Mouse (Mus musculus) hindbrain, embryonic 14.5 days (tissue): ENCODE measurements at regions not wholly inside any gene's neighbourhood (a gene's known extent, or its start where the extent isn't known, plus 50 kb on each side); places are given as distances from the start of the nearest gene placed in this dataset.

ENCODE experiments used
- ATAC-seq: fragments of 200-750 bp; cut with Nextera tagmentation; 2 replicates; pipeline ENCODE4 v1.8.0; 2017; ENCODE audit warnings: moderate number of reproducible peaks, mild to moderate bottlenecking, moderate TSS enrichment, moderate library complexity; ENCODE audit not compliant: low FRiP score
- DNase-seq: peaks from one replicate; pipeline ENCODE4 v3.0.0-alpha.2; 2015; ENCODE audit warnings: low spot score
- H3K27ac ChIP-seq: fragments of 300-500 bp; sonication (generic); 2 replicates; pipeline ENCODE4 v1.5.1; 2014; ENCODE audit warnings: mild to moderate bottlenecking, moderate library complexity
- H3K27me3 ChIP-seq: fragments of 300-500 bp; sonication (generic); 2 replicates; pipeline ENCODE4 v1.6.1; 2014; ENCODE audit warnings: mild to moderate bottlenecking, low read length, mixed read lengths; ENCODE audit not compliant: control insufficient read depth, insufficient read depth
- H3K36me3 ChIP-seq: fragments of 300-500 bp; sonication (generic); replicated peaks from 2 replicates; pipeline ENCODE4 v1.6.1; 2014; ENCODE audit not compliant: control insufficient read depth, insufficient read depth
- H3K4me1 ChIP-seq: fragments of 300-500 bp; sonication (generic); replicated peaks from 2 replicates; pipeline ENCODE4 v1.6.1; 2014; ENCODE audit warnings: antibody characterized with exemption, low read length, mixed read lengths; ENCODE audit not compliant: control insufficient read depth, insufficient read depth
- H3K4me2 ChIP-seq: fragments of 300-500 bp; sonication (generic); replicated peaks from 2 replicates; pipeline ENCODE4 v1.6.1; 2014; ENCODE audit warnings: mild to moderate bottlenecking, moderate library complexity
- H3K4me3 ChIP-seq: fragments of 300-500 bp; sonication (generic); replicated peaks from 2 replicates; pipeline ENCODE4 v1.5.1; 2014; ENCODE audit warnings: mild to moderate bottlenecking, low read length
- H3K9ac ChIP-seq: fragments of 300-500 bp; sonication (generic); 2 replicates; pipeline ENCODE4 v1.6.1; 2014
- H3K9me3 ChIP-seq: fragments of 300-500 bp; sonication (generic); 2 replicates; pipeline ENCODE4 v1.6.1; 2016; ENCODE audit warnings: low read length; ENCODE audit not compliant: control insufficient read depth
- WGBS: fragments of 180-500 bp; shearing (Covaris S2); extraction: QIAGEN DNeasy Blood & Tissue Kit; methylation state at CpG from one replicate; pipeline ENCODE4 v1.1.7; 2014; 5-methylcytosine and 5-hydroxymethylcytosine counted together

DNA sequence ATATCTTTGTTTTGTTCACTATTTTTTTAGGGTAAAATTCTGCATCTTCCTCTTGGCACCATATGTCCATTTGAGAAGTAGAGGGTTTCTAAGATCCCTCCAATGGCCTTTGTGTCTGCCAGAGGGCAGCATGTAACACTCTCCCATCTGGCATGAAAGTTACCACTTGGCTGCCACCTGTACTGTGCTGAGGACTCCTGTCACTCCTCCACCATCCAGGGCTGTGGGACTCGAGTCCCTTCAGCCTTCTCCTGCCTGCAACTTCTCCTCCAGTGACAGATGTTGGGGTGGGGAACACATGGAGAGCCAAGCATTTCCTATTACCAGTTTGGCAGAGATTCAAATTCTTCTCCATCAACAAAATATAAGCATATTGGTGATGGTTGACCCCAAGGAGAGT lies 262.3 kb upstream of the Marcks start:
- Histone ChIP-seq H3K27ac (no peak overlapping the region), H3K27me3 (no peaks in the 10 kb centered on the region), H3K9me3 (no peaks in the 10 kb centered on the region), H3K36me3 (no peaks in the 10 kb centered on the region), H3K4me1 (peaks cover 21% of the 10 kb centered on the region), H3K9ac (no peak overlapping the region), H3K4me3 (no peak overlapping the region), H3K4me2 (no peak overlapping the region)
- no peak for ATAC-seq
- DNase-seq, result no peak
- 29% methylated on average over 1 of the region's 1 CpGs for WGBS

GRCm38 (mm10) chr10:37400379-37400778 lies 261.7 kb upstream of the Marcks start:
- Histone ChIP-seq H3K9ac (no peak overlapping the region), H3K36me3 (no peaks in the 10 kb centered on the region), H3K9me3 (no peaks in the 10 kb centered on the region), H3K4me2 (no peak overlapping the region), H3K27ac (0 out of 2 replicates have a peak overlapping the region, but pooled peaks have one; percentile 38), H3K4me1 (peaks cover 21% of the 10 kb centered on the region), H3K4me3 (no peak overlapping the region), H3K27me3 (no peaks in the 10 kb centered on the region)
- DNase-seq (no peak), ATAC-seq (no peak)
- 28% methylated on average over 4 of the region's 4 CpGs for WGBS

DNA sequence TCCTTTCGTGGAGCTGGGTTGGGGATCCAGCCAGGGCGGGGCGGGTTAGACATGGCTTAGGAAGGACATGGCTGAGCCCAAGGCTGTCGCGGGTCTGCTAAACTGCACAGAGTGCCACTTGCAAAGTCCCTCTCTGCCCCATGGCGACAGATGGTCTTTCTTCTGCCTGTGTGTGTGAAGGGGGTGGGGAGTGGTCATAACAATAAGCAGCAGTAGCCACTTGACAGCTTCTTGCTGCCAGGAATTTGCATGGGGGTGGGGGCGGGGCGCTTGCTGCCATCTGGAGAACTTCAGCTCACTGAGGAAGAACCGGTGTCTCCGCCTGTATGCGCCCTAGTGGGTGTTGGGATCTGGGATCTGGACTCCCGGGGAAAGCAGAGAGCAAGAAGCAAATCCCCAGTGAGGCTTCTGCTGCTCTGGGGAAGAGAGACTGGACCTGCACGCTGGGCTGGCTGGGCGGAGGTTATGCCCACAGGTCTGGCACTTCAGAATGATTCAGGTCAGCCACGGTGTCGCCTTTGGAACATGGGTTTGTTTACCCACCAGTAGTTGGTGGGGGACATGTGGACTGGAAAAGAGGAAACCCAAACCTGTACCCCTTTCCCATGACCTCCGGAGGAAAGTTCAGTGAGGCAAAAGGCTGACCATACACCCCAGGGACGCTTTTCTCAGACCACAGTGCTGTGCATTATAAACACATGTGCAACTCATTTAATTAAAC lies 258.7 kb upstream of the Marcks start:
- 1% methylated on average over 18 of the region's 18 CpGs for WGBS
- no peaks in the 10 kb centered on the region for H3K9me3 ChIP-seq
- peak; percentile 96 for ATAC-seq
- DNase-seq, result peak; percentile 63
- H3K27me3 ChIP-seq, result no peaks in the 10 kb centered on the region
- H3K4me2 ChIP-seq, result peak overlapping the region; percentile 59
- no peaks in the 10 kb centered on the region for H3K36me3 ChIP-seq
- peak overlapping the region; percentile 31 for H3K4me3 ChIP-seq
- peak overlapping the region; percentile 55 for H3K9ac ChIP-seq
- H3K4me1 ChIP-seq, result peaks cover 21% of the 10 kb centered on the region
- peak overlapping the region; percentile 73 for H3K27ac ChIP-seq

DNA sequence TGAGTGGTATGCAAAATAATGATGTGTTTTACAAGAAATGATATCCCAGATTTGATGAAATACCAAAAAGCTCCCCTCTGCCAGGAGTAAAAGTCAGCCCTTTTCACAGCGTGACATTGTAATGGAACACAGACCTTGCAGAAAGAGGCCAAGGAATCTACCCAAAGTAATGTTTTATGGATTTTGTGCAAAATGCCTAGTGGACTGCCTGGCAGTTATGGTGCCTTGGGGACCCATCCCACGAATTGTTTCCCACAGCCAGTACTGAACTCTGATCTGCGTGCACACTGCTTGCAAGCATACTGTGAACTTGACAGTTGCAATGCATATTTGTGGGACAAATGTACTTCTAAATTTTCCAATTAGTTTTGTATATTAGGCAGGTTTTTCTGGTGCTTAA lies 251.3 kb upstream of the Marcks start:
- no peaks in the 10 kb centered on the region for H3K36me3 ChIP-seq
- 54% methylated on average over 3 of the region's 3 CpGs for WGBS
- H3K27me3 ChIP-seq, result no peaks in the 10 kb centered on the region
- ATAC-seq (no peak), DNase-seq (no peak)
- H3K27ac ChIP-seq, result no peak overlapping the region
- H3K9me3 ChIP-seq, result no peaks in the 10 kb centered on the region
- H3K9ac ChIP-seq, result no peak overlapping the region
- no peaks in the 10 kb centered on the region for H3K4me1 ChIP-seq
- H3K4me2 ChIP-seq, result no peak overlapping the region
- H3K4me3 ChIP-seq, result no peak overlapping the region

DNA sequence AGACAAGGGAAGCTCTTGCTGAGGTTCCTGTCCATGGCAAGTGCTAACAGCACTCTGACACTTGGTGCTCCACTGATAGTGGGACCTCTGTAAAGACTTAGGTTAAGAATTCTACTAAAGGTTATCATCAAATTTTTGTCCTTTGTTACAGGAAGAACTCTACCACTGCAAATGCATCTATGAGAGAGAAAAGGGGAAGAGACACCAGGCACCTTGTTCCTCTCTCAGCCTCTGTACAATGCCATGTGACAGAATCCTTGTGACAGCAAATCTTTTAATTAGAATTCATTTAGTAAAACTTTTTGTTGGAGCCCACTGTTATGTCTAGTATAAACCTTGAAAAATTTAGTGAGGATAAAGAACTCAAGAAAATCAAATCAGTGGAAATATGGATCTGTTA lies 247.5 kb upstream of the Marcks start:
- no peaks in the 10 kb centered on the region for H3K9me3 ChIP-seq
- no peaks in the 10 kb centered on the region for H3K36me3 ChIP-seq
- H3K9ac ChIP-seq, result no peak overlapping the region
- H3K4me2 ChIP-seq, result no peak overlapping the region
- DNase-seq, result no peak
- no peak for ATAC-seq
- H3K4me1 ChIP-seq, result no peaks in the 10 kb centered on the region
- no peaks in the 10 kb centered on the region for H3K27me3 ChIP-seq
- no peak overlapping the region for H3K4me3 ChIP-seq
- H3K27ac ChIP-seq, result no peak overlapping the region

- Histone ChIP-seq H3K27ac (peak overlapping the region; percentile 18; the same call in 1 of the 2 replicates), H3K4me1 (peaks cover 10% of the 10 kb centered on the region; the same call in 1 of the 2 replicates), H3K27me3 (no peaks in the 10 kb centered on the region), H3K4me2 (no peak overlapping the region), H3K4me3 (no peak overlapping the region), H3K9ac (no peak overlapping the region), H3K36me3 (no peaks in the 10 kb centered on the region), H3K9me3 (no peaks in the 10 kb centered on the region)
- DNase-seq (no peak), ATAC-seq (no peak)
- 79% methylated on average over 1 of the region's 1 CpGs for WGBS
These were observed 241.3 kb upstream of the Marcks start for GRCm38 (mm10) chr10:37380024-37380423.

GRCm38 (mm10) chr10:37378002-37378702 lies 239.4 kb upstream of the Marcks start:
- H3K4me2 ChIP-seq, result peak overlapping the region; percentile 18; the same call in 1 of the 2 replicates
- H3K4me3 ChIP-seq, result no peak overlapping the region
- 4% methylated on average over 4 of the region's 4 CpGs for WGBS
- H3K4me1 ChIP-seq, result peaks cover 10% of the 10 kb centered on the region; the same call in 1 of the 2 replicates
- H3K27ac ChIP-seq, result peak overlapping the region; percentile 79
- no peaks in the 10 kb centered on the region for H3K9me3 ChIP-seq
- DNase-seq, result peak; percentile 36
- no peak overlapping the region for H3K9ac ChIP-seq
- ATAC-seq, result peak; percentile 85
- no peaks in the 10 kb centered on the region for H3K36me3 ChIP-seq
- H3K27me3 ChIP-seq, result no peaks in the 10 kb centered on the region

DNA sequence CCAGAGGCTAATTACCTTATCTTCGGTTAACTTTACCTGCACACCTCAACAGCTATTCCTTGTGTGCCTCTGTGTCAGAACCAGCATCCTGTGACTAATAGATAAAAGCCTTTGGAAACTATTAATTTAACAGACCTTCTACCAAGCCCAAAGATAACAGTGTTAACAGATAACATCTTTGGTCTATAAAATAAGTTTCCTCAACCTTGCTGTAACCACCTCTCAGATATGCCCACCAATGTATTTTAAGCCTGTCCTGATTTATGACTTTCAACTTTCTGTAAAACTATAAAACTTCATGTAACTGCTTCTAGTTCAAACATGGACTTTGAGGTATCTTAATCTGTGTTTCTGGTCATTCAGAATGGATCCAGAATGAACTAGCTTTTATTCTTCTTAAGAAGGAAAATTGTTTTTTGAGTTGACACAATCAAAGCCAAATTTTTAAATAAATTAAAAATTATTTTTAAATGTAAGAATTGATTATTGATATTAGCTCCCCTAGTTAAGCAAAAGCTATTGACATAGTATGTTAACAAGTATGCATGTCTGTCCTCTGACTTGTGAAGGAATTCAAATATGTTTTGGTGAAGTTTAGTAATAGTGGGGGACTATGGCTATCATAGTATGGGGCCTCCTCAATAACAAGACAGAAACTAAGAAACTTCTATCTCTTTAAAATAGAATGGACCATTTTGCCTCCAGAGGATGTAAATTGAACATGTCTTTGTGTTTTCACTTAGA lies 238.7 kb upstream of the Marcks start:
- no peaks in the 10 kb centered on the region for H3K27me3 ChIP-seq
- H3K27ac ChIP-seq, result no peak overlapping the region
- no peak overlapping the region for H3K4me3 ChIP-seq
- no peaks in the 10 kb centered on the region for H3K36me3 ChIP-seq
- no peak overlapping the region for H3K9ac ChIP-seq
- DNase-seq (no peak), ATAC-seq (peak; percentile 34; the same call in 1 of the 2 replicates)
- no peaks in the 10 kb centered on the region for H3K9me3 ChIP-seq
- peaks cover 10% of the 10 kb centered on the region; the same call in 1 of the 2 replicates for H3K4me1 ChIP-seq
- WGBS, result 65% methylated on average over 1 of the region's 1 CpGs
- H3K4me2 ChIP-seq, result no peak overlapping the region

GRCm38 (mm10) chr10:37376172-37376571 lies 237.5 kb upstream of the Marcks start:
- 69% methylated on average over 1 of the region's 1 CpGs for WGBS
- H3K4me1 ChIP-seq, result peaks cover 10% of the 10 kb centered on the region; the same call in 1 of the 2 replicates
- no peaks in the 10 kb centered on the region for H3K27me3 ChIP-seq
- H3K9me3 ChIP-seq, result no peaks in the 10 kb centered on the region
- DNase-seq, result no peak
- ATAC-seq, result no peak
- no peak overlapping the region for H3K4me3 ChIP-seq
- H3K9ac ChIP-seq, result no peak overlapping the region
- H3K4me2 ChIP-seq, result no peak overlapping the region
- H3K36me3 ChIP-seq, result no peaks in the 10 kb centered on the region
- H3K27ac ChIP-seq, result no peak overlapping the region
